Mouse (Mus musculus) thymus, adult 18-20 months (tissue): ENCODE measurements around the gene Plekhf1.

ENCODE experiments used
- DNase-seq, 2 experiments: peaks; one replicate each; pipeline ENCODE4 v3.0.0; 2022; ENCODE audit warnings: mixed read lengths in 2 of 2

Gene Plekhf1

DNA sequence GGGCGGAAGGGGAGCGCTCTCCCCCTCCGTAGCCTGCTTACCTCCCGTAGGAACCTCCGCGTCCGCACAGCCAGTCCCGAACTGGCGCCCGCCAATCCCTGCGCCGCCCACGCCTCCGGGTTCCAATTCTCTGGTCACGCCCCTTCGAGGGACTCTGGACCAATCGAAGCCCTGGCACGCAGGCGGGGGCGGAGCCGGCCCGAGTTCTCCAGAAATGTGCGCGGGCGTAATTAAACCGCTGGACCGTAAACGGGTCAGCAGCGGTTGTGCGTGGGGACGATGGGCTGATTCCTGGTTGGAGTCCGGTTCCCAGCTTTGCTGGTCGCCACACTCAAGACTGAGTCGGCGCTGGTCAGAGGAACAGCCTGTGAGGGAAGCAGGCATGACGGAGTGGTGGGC lies at the start of gene Plekhf1:
TSS of gene Plekhf1 (minus strand) at position 117 of the 399 bp plus-strand sequence.
- DNase-seq, result peak; percentile 84 to 85

DNA sequence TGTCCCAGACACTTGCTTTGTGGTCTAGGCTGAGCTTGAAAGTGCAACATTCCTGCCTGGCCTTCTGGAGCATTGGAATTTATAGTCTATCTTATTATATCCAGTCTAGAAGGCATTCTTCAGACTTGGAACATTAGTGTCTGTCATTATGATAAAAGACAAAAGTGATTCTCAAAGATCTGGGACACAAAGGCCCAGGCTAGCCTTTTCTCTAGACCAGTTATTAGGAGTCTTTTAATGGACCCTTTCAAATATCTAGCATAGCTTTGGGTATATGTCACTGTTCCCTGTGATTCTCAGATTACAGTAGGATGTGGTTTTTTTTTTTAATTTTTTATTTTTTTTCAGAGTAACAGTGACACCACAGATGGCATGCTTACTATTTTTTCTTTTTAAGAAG lies 44.7 kb upstream of the Plekhf1 start:
- DNase-seq, result no peak

DNA sequence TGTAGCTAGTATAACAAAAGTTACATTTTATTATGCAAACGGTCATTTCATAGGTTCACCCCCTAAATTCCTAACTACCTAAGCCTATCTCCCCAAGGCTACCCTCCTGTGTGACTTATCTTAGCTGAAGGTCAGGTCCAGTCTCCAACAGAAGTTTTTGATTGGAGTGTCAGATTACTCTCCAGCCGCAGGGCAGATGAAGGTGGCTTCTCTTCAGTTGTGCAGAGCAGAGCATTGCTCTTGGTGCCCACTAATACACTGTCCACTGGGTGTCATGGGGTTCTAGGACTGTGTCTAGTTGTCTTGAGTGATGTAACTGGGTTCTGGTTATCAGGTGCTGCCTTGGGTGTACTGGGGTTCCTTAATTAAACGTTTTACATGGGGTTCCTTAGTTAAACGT lies 44.0 kb upstream of the Plekhf1 start:
- DNase-seq, result no peak

DNA sequence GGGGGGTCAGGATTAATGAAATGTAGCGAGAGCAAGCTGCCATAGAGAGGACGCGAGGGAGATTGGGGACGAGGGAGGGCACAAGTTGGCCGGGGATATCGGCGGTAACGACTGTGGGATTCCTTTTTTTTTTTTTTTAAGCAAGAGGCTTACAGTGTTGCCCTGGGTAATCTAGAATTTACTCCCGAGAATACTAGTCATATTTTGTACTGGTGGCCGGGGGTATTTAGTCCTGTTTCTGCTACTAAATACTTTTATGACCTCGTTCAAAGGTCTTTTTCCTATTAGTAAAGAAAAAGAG lies 43.6 kb upstream of the Plekhf1 start:
- DNase-seq, result no peak

DNA sequence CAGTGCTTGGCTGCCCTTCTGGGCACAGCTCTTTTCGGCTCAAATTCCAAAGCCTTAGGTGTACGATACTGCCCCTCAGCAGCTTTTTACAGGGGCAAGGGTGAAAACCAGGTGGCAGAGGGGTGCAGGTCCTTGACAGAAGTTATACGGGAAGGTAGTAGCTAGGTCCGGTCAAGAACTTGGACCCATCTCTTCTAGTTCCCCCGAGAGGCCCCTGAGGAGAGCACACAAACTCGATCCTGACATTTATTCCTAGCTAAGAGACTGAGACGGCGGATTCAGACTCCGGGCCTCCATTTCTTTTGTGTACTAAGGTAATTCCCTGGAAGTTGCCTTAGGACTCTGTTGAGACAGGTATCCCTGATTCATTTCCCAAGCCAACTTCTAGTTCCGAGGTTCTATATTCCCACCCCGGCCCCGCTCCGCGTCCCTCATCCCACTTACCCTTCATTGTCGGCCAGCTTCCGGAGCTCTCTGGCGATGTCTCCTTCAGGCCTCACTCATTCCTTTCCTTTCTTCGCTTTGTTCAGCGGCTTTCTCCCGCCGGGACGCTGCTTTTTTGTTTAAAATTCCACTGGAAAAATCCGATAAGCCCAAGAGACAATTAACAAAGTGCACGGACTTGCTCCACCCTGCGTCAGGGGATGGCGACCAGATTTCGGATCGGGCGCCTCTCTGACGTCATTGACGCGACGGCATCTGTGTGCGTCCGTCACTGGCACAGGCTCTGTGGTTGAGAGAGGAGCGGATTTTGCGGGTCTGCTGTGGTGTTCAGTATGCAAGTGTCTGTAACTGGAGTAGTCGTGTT lies 43.1 kb upstream of the Plekhf1 start, which contains the start of gene Pop4:
TSS of gene Pop4 (minus strand) at position 721 of the 808 bp plus-strand sequence.
- DNase-seq, result peak; percentile 73 to 78

DNA sequence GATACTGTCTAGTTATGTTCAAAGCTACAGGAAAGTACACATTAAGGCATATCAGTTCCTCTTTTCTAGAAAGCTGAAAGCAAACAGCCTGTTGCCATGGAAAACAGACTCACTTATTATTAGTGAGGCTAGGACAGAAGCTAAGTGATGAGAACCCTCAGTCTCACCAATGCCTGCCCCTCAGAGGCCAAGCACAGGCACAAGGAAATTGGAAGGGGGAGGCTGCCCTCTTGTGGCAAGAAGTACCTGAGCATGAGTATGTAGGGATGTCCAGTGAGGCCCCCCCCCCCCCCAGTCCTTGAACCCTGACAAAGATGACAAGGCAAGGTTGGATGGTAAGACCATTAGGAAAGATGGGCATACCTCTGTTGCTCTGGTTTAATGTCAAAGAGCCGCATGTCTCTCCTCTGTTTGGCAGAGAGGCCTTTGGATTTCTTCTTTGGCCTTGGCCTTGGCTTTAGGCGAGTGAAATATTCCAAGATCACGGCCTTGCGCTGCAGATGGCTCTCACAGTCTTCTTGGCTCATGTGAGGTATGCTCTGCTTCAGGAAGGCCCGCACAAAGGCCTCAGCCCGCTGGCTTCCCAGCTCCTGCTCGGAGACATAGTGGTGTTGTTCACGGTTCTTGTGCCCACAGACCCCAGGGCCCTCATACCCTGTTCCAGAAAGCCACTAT lies 39.3 kb upstream of the Plekhf1 start:
- no peak for DNase-seq

DNA sequence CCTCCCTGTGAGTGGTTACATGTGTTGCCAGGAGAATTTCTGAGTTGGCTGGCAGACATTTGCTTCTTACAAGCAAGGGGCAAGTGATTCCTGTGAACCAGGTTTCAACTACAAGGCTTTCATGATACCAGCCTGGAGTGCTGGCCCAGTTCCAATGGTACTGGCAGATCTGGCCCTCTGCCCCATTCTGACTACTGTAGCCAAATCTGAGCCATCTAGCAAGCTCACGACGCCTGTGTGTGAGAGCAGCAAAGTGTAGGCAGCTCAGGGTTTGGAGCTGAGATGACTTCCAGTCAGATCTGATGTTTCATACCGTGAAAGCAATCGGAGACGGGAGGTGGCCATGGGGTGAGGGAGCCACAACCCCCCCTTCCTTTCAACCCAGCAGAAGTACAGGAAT lies 34.6 kb upstream of the Plekhf1 start:
- no peak for DNase-seq

DNA sequence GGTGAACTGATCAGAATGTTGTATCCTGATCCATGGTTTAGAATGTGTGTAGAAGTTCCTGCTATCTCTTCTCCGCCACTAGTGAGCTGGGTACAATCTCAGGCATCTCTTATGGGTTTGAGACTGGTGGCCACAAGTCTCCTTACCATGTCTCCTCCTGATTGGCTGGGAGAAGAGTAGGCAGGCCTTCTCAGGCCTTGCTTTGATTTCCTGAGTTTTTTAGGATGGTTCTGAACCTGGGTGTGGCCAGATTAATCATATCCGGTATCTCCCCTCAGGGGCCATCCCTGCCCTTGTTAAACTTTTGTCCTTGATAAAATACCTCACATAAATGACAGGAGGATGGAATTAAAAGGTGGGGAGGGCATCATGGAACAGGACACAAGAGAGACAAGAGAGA lies 31.8 kb upstream of the Plekhf1 start:
- no peak for DNase-seq

DNA sequence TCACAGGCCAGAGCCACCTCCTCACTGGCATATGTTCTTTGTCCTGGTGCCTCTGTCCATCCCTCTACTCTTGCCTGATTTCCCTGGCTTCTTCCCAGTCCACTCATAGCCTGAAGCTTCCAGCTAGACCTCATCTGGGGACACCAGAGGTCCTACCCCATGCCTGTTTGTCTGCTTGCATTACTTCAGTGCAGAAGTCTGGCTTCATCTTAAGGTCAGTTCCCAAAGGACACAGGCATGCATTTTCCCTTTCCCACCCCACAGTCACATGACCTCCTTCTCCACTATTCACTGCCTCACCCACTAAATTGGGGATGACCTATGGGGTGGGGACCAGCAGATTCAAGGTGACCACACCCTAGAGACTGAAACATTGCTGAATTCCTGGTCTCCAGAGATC lies 25.6 kb upstream of the Plekhf1 start:
- no peak for DNase-seq

DNA sequence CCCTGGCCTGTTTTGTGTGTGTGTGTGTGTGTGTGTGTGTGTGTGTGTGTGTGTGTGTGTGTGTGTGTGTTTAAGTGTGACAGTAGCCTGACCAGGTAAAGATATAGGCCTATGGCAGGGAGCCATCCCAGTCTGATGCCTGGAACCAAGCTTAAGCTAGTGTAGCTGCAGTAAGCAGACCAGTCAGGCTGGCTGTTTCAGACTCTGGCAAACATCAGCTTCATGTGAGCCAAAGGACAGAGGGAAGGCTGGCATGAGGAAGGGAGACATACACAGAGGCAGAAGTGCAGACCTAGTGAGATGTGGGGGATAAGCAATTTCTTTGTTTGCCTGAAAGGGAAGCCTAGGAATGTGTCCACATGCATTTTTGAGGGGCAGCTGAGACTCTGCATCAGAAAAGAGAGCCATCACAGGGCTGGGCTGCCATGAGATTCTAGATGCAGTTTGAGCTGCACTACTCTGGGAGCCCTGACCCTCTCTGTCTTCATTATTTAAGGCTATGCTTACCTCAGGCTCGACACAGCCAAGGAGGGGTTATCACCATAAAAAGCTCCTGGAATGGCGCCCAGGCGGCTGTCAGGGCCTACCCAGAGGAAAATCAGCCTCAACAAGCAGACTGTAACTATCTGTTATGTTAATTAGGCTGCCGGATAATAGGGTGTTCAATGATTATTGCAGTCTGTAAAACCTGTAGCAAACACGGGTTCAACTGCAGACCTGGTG lies 23.8 kb upstream of the Plekhf1 start:
- no peak for DNase-seq

DNA sequence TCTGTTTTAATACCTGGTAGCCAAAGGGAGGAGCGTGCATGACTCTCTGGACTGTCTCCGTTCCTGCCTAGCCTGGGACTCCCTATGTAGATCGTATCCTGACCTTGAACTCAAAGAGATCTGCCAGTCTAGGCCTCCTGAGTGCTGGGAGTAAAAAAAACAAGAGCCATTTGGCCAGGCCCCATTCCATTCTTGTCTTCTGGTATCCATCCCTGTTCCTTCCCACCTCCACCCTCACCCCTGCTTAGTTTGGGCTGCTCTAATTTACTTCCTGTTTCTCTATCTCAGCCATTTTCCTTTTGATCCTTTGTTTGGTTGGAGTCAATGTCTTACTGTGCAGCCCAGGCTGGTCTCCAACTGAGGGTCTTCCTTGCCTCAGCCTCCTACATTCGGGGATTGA lies 14.6 kb upstream of the Plekhf1 start:
- DNase-seq, result no peak

DNA sequence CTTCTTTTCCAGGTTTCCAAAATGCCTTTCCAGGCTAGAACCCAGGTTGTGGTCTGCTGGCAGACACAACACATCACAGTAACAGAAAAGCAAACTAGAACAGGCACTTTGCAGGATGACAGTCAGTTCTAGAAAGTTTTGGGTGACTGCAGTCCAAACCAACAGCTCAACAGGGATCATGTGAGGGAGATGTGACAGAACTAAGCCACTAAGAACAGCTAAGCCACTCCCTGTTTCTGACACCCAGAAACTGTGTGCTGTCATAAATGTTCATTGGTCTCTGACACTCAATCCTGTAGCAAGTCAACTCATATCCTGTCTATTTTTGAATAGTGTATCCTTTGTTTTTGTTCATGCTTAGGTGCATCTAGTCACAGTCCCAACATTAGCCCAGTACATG lies 9.3 kb upstream of the Plekhf1 start:
- DNase-seq, result no peak

DNA sequence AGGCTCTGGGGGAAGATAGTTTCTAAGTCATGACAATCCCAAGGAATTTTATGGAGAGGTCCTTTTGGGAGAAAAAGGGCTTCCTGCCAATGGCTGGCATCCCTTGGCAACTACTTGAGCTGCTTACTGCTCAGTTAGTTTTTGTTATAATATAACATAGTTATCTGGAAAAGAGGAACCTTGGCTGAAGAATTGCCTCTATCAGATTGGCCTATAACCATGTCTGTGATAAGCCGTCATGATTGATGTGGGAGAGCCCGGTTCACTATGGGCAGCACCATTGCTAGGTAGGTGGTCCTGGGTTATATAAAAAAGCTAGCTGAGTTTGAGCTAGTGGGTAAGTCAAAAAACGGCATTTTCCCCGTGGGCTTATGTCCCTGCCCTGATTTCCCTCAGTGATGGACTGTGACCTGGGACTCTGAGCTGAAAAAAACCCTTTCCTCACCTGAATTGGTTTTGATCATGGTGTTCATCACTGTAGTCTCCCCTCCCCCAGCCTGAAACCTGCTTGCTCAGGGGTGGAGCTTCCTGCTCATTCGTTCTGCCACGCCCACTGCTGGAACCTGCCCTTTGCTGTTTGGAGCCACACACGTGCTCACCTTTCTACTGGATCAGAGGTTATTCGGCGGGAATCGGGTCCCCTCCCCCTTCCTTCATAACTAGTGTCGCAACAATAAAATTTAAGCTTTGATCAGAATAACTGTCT lies 8.7 kb upstream of the Plekhf1 start:
- no peak for DNase-seq

DNA sequence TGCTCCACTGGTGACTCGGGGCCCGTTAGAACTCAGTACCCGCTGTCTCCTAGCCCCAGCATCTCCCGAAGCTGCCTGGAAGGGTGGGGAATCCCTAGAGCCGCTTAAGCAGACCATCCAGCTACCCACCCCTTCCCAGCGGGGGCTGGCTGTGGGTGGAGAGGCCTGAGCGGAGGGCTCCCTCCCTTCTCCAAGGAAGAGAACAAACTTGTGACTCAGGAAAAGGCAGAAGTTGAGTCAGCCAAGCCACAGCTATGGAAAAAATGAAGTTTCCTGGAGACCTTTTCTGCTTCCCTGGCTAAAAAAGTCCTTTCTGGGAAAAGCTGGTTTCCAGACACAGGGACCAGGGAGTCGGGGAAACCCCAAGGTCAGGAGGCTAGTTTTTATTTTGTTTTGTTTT lies 2.5 kb upstream of the Plekhf1 start:
- no peak for DNase-seq

DNA sequence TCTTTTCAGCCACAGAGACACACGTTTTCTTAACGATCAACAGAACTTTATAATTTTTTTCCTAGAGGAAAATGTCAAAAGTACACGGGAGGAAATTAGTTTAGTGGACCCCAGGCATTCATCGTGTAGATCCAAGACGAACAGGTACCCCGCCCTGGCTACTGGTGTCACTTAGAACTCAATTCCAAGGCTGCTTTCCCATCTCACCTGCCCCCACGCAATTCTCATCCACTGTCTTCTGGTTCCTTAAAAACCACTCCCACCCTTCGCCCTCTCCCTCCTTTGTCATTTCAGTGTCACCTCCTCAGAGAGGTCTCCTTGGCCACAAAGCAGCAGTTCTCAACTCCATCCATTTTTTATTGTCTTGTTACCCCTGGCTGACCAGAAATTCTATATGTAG lies 513 bp upstream of the Plekhf1 start:
- DNase-seq, result no peak

DNA sequence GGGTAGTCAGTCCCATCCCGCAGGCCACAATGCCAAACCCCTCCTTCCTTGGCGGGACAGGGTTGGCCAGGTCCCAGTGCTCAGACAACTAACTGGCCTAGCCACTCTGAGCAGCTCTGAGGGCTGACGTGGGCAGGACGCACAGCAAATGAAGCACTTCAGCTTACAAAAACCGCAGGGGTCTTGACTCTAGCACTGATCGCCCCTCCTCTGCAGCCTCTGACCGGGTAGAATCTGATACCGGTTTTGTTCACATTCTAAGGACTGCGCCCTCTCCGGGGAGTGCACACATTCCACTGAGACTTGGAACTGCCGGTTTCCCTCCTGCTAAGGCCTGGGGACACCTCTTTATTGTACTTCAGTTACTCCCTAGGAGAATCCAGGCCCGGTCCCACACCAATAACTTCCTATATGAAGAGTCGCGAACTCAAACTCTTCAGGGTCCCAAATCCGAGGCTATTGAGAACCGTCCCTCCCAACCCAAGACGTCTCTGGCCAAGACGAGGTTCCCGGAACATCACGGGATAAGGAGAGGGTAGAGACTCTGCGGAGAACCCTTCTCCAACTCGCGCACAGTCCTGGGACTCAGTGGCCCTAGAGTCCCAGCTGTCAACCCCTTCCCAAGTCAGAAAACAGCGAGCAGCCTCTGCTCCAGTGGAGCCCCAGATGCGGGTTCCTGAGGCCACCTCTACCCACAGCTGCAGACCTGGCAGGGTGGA lies 476 bp downstream of the Plekhf1 start:
- peak; percentile 34 to 39 for DNase-seq

DNA sequence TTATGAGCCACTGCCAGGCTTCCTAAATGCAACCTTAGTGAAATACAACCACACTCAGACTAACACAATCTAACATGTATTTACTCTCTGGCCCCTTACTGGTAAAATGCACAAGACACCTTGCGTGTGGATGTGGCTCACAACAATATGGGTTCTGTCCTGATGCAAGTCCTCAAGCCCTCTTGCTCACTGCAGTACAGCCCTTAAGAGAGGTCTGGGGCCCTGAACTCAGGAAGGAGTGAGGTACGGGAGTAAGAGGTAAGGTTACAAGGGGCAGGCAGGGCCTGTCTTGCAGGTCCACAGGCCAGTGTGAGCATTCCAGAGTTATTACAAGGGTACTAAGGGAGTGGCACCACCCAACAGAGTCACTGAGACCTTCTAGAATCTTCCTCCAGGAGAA lies 1.6 kb downstream of the Plekhf1 start:
- DNase-seq, result no peak

DNA sequence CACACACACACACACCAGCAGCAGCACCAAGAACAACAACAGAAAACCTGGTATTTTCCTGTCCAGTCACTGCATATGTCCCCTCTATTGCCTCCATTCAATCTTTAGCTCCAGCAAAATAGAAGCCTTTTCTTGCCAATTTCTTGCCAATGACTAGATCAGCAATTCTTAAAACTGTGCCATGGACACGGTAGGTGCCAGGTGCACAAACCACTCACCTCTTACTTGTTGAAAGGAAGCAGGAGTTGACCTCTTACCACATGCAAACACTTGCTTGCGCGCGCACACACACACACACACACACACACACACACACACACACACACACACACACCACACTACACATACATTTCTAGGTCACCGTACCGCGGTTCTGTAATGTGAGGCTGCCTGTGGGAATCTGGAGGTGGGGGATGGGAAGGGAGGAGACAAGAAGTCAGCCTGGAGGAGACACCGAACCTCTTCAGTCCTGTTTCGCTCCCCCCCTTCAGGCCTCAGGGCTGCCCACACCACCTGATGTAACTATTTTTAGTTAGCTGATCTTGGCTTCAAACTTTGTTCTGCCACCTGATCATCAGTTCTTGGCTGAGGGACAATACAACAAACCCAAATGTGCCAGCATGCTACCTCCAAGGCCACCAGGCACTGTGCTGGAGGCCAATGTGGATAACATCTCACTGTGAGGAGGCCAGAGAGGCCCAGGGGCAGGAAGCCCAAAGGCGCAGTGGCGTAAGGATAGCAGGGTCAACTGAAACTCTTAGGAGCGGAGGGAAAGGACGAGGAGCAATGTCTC lies 3.0 kb downstream of the Plekhf1 start:
- peak in 1 of 2 experiments; percentile 67 for DNase-seq

DNA sequence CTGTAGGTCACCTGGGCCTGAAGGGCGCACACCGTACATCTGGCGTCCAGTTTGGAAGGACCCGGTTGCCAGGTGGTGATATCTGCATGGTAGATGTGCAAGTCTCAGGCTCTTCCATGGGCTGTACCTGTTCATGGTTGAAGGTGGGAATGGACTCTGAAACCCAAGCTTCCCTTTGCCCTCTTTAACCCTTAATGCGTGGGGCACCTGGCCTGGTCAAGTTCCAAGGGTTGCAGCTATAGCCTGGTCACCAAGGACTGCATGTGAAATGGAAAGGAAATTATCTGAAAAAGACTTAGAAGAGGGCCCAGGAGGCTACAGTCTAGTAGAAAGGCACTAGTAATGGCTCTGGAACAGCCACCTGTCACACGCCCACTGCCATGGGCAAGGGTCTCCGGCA lies 7.0 kb downstream of the Plekhf1 start:
- DNase-seq, result no peak

DNA sequence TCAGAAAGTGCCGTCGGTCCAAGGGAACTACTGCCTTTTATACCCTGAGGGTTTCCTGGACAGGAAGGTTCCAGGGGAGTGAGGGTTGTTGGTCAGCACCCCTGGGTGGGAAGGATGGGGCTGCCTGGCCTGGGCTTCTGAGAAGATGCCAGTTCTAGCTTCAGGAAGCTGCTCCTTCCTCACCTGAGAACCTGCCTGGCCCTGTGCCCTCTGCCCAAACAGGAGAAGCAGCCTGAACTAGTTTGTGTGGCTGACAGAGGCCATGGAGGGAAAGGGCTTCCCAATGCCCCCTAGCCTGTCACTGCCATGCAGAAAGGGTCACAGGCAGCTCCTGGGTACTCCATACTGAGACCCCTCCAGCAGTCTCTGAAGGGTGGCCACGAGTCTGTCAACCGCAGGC lies 8.3 kb downstream of the Plekhf1 start:
- no peak for DNase-seq

DNA sequence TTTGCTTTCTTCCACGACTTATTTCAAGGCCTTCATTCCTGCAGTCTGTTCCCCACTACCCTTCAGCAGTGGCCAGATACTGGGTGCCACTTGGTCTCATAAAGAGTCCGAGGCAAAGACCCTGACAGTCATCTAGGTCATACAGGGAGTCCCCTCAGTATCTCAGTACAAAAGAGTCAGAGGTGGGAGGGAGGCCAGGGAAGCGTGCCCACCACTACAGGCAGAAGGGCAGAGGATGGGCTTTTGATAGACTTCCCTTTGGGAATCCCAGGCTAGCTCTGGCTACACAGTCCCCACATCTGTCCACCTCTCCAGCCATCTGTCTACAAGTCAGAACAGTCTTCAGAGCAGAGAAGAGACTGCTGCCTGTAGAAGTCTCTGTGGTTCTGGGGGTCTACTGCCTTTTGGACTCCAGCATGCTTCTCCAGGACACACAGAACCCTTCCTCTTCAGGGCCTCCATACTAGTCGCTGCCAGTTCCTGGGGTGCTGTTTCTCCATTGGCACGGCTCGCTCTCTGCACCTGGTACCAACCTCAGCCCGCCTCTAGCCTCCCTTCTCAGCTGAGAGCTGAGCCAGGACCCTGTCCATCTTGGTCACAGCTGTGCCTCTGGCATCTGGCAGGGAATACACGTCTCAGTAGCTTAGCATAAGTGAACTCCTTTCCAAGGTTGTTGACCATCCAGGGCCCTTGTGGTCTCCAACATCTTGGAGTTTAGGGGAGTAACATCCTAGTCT lies 9.0 kb downstream of the Plekhf1 start:
- DNase-seq, result no peak
